Mouse (Mus musculus): ENCODE results near the gene Dnajc21.

Dnajc21 gene

GRCm38 (mm10) chr15:10436893-10437292, 33.4 kb downstream of the Dnajc21 start:
- no peak for DNase-seq (ENCODE audit: low spot score in 2 of 2)

- DNase-seq (ENCODE audit: low spot score in 2 of 2), result no peak
These were observed 43.6 kb downstream of the Dnajc21 start for GRCm38 (mm10) chr15:10426545-10427266.

DNA sequence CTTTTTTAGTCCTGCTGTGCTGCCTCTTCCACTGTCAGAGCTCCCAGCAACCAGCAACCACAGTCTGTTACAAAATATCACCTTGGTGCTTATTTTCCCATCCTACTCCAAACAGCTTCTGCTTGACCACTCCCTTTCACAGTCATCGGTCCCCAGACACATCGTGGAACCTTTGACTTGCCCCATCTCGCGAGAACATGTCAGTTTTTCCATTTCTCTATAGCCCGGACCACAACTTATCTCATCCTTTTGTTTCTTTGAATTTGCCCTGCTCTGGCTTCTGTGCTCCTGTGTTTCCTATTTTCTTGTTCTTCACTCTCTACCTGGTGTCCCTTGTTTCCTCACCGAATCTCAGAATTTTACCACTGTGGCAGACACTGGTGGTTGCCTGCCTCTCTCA, 44.2 kb downstream of the Dnajc21 start:
- DNase-seq (ENCODE audit: low spot score in 2 of 2), result no peak

GRCm38 (mm10) chr15:10421785-10422144, 48.6 kb downstream of the Dnajc21 start:
- DNase-seq (ENCODE audit: low spot score in 2 of 2), result no peak

GRCm38 (mm10) chr15:10421138-10421784, 49.1 kb downstream of the Dnajc21 start:
- DNase-seq (ENCODE audit: low spot score in 2 of 2), result no peak

- DNase-seq (ENCODE audit: low spot score in 2 of 2), result no peak
These were observed 56.7 kb downstream of the Dnajc21 start for GRCm38 (mm10) chr15:10413656-10414055.

GRCm38 (mm10) chr15:10410881-10411280, 59.4 kb downstream of the Dnajc21 start:
- no peak for DNase-seq (ENCODE audit: low spot score in 2 of 2)

- DNase-seq (ENCODE audit: low spot score in 2 of 2), result no peak
These were observed 60.5 kb downstream of the Dnajc21 start for GRCm38 (mm10) chr15:10409842-10410241.

DNA sequence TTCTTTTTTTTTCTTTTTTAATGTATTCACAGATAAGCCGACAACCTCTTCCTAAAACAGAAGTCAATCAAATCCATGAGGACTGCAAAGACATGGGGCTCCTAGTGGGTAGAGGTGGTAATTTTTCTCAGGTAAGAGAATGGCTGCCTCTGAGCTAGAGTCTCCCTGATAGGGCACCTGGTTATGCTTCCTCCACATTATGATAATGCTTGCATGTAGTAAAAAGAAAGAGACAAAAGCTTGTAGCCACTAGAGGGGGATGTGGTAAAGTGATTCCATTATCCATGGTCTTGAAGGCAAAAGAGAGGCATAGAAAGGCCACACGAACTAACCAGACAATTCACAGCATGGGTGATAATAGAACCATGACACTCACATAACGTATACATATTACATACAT, 69.9 kb downstream of the Dnajc21 start:
- DNase-seq (ENCODE audit: low spot score in 2 of 2), result no peak

- DNase-seq (ENCODE audit: low spot score in 2 of 2), result no peak
These were observed 70.5 kb downstream of the Dnajc21 start for GRCm38 (mm10) chr15:10399795-10400194.

Data from spleen, postnatal 14 days (tissue).